Mouse (Mus musculus): ENCODE data around the gene Hk2.
"Not testable (repeated sequence)": the region's sequence is repeated elsewhere in the genome, so short reads cannot be mapped to it uniquely, and the experiment has no call there.

The Hk2 gene

DNA sequence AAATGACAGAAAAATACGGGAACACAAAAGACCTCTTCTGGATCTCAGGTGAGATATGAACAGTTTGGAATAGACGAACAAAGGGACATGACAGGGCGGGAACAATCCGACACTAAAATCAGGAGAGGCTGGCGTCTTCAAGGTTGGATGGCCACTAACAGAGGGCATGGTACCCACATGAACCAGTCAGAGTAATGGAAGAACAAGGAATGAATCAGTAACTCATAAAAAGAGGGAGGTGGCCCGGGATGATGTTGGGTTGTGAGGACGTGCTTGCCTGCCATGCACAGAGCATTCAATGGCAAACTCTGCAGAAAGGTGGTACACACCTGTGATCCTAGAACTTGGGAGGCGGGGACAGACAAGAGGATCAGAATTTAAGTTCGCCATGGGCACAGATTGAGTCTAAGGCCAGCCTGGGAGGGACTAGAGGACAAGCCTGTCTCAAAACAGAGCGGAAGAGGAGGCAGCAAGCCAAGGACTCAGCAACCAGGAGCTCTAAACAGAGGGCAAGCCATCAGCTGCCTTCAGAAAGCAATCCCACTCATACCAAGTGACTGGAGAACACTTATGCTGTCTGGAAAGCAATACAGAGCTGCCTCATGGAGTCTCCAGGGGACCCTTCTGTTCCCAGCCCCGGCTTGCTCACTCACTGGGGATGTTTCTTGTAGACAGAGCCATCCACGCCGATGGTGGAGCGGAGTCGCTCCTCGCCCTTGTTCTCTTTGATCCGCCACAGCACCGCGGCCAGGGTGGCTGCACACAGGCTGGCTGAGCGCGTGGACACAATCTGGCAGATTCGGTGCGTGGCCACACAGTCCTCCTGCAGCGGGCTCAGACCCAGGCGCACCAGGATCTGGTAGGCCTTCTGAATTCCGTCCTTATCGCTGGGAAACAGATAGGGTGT is 36.4 kb downstream of the Hk2 start:
- DNase-seq = no peak

- DNase-seq = no peak
These were observed 37.3 kb downstream of the Hk2 start for GRCm38 (mm10) chr6:82736626-82737600.

DNA sequence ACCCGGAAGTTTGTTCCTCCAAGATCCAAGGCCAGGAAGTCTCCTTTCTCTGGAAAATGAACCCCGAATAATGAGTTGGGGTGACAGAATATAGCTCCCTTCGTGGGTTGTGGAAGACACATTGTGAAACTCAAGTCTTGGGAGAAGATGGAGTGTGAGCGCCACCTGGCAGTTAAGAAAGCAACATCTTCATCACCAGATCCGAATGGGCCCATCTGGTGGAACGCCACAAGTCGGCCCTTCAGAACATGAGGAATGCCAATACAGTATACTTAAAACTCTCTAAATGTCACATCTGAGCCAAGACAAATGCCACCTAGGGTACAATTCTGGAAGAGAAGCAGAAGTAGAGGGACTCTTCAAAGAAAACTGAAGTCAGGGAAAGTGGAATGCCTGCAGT is 38.9 kb downstream of the Hk2 start:
- DNase-seq = no peak

DNA sequence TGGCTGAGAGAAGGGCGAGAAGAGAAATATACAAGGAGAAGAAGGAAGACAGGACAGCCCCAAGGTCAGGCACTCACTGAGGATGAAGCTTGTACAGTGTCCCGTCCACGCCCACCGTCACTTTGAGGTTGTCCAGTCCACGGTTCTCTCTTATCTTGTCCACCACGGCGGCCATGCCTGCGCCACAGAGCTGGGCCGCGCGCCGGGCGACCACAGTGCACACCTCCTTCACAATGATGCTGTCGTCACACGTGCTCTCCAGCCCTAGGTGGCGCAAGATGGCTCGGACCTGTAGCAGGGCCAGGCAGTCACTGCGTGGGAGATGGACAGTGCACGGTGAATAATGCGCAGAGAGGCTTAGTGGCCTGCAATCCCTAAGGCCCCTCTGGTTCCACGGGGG is 45.6 kb downstream of the Hk2 start:
- no peak for DNase-seq

DNA sequence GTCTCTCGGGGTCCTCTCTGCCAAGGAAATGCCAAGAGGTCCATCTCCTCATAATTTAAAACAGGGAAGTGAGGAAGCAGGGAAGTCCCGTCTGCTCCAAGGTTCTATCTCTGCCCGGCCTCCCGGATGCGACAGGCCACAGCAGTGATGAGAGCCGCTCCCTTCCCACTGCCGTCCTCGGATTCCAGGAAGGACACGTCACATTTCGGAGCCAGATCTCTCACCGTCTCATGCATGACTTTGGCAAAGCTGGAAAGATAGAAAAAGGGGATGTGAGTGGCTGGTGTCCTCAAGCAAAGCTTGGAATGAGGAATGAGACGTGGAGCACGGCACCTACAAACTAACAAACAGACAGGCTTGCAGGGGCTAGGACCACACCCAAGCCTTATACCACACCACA is 47.0 kb downstream of the Hk2 start:
- DNase-seq = no peak

DNA sequence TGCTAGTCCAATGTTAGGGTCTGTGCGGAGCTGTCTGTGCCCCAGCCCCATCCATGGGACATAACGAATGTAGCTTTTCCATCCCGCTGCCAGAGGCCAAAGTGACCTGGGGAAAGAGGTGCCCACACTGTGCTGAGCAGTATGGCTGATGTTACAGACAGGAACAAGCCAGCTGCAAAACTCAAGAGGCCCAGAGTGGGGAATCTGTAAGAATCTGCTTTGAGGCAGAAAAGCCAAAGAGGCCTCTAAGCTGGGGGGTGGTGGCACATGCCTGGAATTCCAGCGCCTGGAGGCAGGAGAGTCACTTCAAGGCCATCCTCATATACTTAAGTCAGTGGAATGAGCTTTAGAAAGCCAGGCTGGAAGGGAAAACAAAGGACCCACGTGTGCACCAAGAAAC is 50.9 kb downstream of the Hk2 start:
- DNase-seq = no peak

GRCm38 (mm10) chr6:82716126-82716525 is 58.1 kb downstream of the Hk2 start:
- DNase-seq = no peak

GRCm38 (mm10) chr6:82715653-82716052 is 58.6 kb downstream of the Hk2 start:
- DNase-seq = no peak

- DNase-seq = no peak
These were observed 59.0 kb downstream of the Hk2 start for GRCm38 (mm10) chr6:82715253-82715652.

DNA sequence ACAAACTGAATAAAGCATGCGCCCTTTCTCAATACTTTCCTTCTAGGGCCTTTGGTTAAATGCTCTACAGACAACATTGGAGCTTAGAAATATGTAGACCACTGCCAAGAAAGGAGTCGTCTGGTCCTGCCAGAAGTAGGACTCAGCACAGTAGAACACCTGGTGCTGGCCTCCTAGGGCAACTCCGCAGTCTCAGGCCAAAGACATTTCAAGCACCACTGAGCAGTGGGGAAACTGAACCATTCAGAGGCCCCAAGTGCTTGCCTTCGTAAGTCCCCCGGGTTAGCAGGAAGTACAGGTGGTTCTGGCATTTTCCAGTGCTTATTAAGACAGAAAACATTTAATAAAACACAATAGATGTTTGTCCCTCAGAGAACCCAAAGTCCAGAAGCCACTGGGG is 59.4 kb downstream of the Hk2 start:
- DNase-seq = no peak

- peak; percentile 41 to 69 for DNase-seq
These were observed 60.0 kb downstream of the Hk2 start for GRCm38 (mm10) chr6:82714243-82714642.

DNA sequence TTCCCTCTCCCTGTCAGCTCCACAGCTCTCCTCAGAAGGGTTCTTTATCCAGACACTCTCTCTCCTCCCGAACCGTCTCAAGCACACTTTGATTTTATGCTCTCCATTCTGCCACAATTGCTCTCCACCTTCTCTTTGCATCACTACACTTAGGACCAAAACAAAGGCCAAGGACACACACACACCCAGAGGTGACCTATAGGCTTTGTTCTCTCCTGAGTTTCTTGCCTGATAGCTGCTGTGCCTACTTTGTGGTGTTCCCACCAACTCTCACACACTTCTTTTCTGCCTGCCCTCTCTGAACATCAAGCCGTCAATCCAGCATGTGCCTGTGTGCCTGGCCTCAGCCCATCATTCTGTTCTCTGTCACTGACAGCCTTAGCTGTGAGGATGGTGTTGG is 66.5 kb downstream of the Hk2 start:
- DNase-seq = no peak

- DNase-seq = no peak
These were observed 67.0 kb downstream of the Hk2 start for GRCm38 (mm10) chr6:82707241-82707640.

- DNase-seq = no peak
These were observed 69.0 kb downstream of the Hk2 start, which contains the start of gene Pole4 for GRCm38 (mm10) chr6:82705221-82705620. Pole4 (minus strand) TSS chr6:82705365.

DNA sequence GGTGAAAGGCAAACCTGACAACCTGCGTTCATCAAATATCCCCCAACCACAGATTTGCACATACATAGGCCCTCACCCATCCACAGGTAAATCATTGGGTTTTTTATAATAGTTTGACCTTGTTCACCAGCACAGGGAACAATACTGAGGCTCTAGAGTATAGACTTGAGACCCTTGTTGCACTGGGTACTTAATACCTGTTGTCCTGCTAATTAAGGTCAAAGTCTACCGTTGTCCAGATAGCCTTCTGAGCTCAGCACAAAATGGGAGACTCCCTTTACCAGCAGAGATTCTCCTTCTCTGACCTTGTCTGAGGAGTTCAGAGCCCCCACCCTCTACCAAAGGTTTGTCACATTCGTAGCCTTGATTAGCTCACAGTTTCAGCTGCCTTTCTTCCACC is 70.5 kb downstream of the Hk2 start:
- DNase-seq = no peak

- peak; percentile 63 to 88 for DNase-seq
These were observed 71.6 kb downstream of the Hk2 start for GRCm38 (mm10) chr6:82702593-82703017.

DNA sequence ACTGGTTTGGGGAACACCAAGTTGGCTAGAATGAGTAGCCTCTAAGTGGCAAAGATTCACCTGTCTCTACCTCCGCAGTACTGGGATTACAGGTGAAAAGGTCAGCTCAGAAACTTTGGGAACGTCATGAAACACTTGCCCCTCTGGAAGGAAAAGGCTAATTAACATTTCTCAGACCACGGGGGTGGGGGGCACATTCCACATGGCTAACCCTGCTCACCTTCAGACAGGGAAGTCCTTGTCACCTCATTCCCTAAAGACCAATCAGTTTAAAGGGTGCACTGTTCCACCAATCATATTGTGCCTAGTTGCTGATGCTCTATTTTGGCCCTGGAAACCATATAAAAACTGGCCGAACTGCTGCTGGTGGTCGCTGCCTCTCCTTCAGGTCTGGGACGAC is 73.0 kb downstream of the Hk2 start:
- DNase-seq = no peak

DNA sequence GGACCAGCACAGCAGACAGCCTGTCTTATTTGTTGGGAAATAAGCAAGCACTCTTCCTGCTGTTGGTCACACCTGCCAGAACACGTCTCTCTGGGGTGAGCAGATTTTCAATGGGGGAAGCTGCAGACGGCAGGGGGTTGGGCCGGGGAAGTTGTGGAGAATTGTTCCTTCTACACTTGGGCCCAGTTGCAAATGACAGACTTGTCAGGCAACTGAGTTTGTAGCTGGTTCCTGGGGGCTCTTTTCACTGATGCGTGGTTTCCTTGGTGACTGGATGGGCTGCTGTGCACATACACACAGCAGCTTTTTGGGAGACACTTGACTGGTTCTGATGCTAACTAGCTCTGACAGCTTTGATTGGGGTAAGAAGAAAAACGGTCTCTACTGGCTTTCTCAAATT is 74.4 kb downstream of the Hk2 start:
- DNase-seq = no peak

DNA sequence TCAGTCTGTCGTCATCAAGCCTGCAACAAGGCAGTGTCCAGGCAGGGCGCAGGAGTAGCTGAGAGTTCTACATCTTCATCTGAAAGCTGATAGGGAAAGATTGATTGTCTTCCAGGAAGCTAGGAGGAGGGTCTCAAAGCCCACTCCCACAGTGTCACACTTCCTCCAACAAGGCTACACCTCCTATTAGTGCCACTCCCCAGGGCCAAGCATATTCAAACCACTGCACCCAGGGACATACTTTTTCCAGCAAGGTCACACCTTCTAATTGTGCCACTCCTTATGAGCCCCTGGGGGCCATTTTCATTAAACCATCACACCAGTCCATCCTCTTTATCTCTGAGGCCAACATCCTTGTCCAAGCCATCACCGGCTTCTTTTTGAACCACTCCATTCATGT is 77.5 kb downstream of the Hk2 start:
- no peak for DNase-seq

DNA sequence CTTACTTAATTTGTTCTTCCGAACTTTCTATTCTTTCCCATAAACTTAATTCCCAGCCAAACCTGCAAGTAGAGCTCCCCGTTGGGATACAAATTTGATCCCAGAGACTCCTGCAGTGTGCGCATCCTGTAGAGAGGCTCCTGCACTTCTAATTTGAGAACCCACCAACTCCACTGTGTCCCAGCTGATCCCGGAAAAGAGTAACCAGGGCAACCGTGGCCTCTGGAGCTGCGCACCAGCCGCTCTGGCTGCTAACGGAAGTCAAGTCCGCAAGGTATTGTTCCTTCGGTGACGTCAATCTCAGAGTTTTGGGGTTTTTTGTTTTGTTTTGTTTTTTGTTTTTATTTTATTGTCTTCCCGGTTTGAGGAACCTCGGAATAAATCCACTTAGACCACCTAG is 79.6 kb downstream of the Hk2 start:
- no peak for DNase-seq

- no peak for DNase-seq
These were observed 84.8 kb downstream of the Hk2 start for GRCm38 (mm10) chr6:82689474-82689873.

DNA sequence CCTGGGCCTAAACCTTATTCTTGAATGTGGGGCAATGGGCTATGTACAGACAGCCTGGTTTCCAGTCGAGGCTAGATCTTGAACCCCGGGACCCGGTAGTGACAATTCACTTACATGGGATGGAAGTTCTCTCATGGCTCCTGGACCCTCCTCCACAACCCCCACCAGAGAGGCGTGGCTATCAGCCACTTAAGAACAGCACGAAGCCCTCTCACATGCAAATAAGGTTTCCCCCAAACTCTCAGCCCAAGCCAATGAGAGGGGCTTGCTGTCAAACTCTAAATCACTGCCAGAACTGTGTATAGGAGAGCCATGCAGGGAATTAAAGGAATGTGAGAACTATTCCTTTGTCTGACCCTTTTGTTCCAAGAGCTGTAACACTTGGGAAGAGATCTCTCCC is 85.7 kb downstream of the Hk2 start:
- DNase-seq = not testable (repeated sequence)

DNA sequence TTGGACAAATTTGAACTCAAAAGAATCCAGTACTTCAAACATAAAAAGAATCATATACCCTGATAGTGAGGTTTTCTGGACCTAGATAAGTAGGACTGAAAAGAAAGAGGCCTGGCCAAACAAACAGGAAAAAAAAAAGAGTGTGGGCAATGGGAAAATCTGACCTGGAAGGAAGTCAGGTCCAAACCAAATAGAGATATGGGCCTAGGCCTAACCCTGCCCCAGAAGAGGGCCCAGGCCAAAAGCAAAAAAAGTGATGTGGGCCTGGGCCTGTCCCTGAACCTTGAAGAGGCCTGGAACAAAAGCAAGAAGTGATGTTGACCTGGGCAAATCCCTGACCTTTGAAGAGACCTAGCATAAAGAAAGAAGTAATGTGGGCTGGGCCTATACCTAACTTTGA is 90.1 kb downstream of the Hk2 start:
- no peak for DNase-seq

DNA sequence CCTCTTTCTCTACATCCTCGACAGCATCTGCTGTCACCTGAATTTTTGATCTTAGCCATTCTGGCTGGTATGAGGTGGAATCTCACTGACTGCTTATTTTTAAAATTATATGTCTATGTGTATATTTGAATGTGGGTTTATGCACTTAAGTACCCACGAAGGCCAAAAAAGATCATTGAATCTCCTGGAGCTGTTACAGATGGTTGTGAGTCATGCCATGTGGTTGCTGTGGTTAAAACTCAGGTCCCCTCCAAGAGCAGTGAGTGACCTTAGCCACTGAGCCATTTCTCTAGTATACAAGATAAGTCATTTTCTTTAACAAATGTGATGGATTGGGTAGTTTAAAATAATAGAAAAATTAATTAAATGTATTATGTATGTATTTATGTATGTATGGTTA is 95.0 kb downstream of the Hk2 start:
- DNase-seq = not testable (repeated sequence)

Measured in spleen, adult 18-20 months (tissue).